Mouse (Mus musculus) right cerebral cortex, postnatal 10 days (tissue): Measurements from ENCODE around the gene Smarca2.

Experiments
- DNase-seq, 2 experiments: peaks; one replicate each; pipeline ENCODE4 v3.0.0; 2021; ENCODE audit warnings: low spot score in 2 of 2

Gene Smarca2

DNA sequence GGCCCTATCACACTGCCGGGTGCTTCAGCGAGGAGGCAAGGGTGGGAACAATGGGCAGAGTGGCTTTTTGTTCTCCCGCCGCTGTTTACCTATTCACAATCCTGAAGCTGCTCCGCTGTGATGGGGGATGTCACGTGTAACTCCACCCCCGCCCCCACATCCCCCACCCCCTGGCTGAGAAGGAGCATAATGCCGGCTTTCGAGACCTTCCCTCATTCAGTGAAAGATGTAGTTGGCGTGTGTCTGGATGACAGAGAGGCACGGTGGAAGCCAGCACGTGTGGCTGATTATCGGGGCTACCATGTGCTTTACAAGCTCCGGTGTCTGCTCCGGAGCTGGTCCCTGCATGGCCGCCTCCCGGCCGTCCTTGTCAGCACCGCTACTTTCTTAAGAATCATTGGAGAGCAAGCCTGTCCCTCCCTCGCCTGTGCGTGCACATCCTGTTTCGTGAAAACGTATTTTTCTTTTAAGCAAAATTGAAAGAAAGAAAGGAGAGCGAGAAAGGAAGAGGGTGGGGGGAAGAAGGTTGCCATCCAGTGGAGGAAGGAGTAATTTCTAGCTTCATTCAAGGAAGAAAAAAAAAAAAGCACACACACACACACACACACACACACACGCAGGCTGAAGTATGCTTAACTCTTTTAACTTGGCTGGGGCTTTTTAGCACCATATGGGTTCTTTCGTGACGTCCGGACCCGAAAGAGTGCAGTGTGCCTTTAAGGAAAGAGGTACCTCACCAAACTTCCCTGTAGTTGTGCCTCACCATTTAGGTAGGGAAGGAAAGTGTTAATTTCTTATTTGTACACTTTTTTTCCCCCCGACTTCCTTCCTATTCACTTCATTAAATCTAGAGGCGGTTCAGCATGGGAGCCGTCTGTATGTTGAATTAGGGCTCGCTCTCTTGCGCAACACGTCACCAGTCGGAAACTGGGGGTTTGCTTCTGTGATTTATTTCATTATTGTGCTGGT lies 143.0 kb downstream of the Smarca2 start:
- peak; percentile 82 to 91 for DNase-seq

DNA sequence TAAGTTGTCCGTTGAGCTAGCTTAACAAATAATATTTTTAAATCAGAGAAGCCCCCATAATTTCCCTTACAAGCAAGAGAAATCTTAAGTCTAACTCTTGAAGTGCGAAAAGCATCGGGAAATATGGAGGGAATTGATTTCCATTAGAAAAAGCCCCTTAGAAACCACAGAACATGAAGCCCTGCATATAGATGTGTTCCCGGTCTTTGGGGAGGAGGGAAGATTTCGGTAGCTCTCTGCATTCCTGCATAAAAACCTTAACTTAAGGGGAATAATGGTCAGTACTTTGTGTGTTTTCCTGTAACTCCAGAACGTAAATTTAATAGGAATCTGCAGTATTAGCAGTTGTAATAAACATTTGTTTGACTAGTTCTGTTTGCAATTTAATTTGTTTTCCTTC lies 143.8 kb downstream of the Smarca2 start:
- DNase-seq = no peak

DNA sequence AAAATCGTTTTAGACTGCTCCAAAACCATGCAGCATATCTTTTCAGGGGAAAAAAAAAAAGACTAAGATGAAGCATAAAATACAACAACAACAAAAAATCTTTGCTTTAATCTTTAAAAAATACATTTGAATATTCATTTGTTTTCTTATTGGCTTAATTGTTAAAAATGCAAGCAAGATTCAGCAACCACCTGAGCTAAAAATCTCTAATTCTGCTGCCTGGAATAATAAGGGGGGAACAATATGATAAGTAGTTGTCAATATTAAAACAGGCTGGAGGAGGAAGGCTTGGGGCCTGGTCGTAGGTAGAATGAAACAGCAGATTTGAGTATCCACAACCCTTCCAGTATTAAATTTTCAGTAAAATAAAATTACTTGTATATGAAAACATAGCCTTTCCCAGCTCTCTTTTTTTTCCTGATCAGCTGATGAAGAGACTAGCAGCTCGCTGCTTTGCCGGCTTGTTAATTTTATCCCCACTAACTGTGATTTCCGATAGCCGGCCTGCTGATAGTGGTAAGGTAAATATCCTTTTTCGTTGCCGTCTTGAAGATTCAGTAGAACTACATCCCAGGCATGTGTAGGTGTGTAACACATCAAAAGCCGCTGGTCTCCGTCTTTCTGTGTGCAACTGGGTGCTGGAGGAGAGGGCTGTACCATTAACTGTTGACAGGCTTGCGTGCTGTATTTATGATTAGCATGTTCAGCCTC lies 144.7 kb downstream of the Smarca2 start:
- DNase-seq = no peak

GRCm38 (mm10) chr19:26752611-26753163 lies 147.8 kb downstream of the Smarca2 start:
- no peak for DNase-seq

- DNase-seq = no peak
Measured at GRCm38 (mm10) chr19:26753266-26753872, 148.5 kb downstream of the Smarca2 start.

DNA sequence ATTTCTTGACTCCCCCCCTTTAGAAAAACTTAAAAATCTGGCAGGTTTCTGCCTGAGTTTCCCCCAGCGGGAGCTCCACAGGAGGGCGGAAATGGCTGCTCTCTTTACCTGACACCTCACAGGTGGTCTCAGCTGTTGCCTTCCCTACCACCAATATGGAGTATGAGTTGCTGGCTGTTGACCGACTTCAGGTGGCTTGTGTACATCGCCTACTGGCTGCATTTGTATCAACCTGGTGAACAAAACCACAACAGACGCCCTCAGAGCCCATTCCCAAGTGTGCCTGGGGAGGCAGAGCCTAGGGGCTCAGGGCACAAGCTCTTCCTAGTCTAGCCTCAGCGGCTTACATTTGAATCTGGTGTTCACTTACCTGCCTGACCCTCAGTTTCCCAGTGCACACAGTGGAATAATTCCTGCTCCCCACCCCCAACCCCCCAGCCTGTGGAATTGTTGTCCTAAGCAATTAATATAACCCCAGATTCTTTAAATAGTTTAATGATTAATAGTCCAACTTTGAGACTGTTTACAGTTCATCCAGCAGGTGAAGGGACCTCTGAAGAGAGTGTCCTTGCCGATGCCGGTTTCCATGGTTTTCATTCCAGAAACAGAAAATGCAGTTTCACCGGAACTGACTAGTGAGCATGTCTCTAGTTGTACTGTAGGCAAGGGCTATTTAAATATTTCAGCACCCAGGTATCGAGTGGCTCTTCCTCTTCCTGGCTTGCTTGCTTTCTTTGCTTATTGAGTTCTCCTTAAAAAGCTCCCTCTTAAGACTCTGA lies 149.4 kb downstream of the Smarca2 start:
- no peak for DNase-seq

- no peak for DNase-seq
Measured at GRCm38 (mm10) chr19:26755991-26756390, 151.1 kb downstream of the Smarca2 start.

GRCm38 (mm10) chr19:26756399-26756798 lies 151.5 kb downstream of the Smarca2 start:
- no peak for DNase-seq

DNA sequence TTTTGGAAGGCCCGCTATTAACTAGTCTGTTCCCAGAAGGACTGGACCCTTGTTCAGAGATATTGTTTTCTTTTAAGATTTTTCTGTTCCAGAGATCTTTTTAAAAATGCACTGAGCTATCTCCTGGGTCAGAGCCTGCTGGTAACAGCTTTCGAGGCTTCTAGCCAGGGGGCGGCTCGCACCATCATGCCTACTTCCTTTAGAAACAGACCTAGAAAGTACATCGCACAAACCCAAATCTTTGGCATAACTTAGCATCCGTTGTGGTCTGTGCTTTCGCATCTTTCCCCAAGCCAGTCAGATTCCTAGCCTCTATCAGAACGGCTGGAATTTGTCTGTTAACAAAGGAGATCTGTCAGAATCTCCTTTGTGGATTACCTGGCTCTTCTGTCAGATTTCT lies 153.3 kb downstream of the Smarca2 start:
- no peak for DNase-seq

DNA sequence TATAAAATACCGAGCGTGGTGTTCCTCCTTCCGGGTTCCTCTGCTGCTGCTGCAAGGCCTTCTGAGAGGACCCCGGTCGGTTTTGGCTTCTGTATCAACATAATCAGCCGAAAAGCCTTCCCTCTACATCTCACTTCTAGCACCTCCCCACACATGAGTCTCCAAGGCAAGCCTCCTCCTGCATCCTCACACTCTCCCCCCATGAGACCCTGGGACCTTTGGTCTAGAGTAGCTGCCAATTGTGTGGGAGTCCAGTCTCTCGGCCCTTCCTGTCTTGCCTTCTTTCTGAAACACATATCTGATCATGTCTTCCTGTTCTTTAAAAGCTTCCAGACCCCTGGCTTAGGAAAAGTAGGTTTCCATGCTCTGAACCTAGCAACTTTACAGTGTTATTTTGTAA lies 153.8 kb downstream of the Smarca2 start:
- no peak for DNase-seq

- DNase-seq = no peak
Measured at GRCm38 (mm10) chr19:26759295-26759694, 154.4 kb downstream of the Smarca2 start.

- DNase-seq = no peak
Measured at GRCm38 (mm10) chr19:26761257-26761656, 156.4 kb downstream of the Smarca2 start.

- DNase-seq = no peak
Measured at GRCm38 (mm10) chr19:26765483-26765882, 160.6 kb downstream of the Smarca2 start.

GRCm38 (mm10) chr19:26767454-26767853 lies 162.6 kb downstream of the Smarca2 start:
- no peak for DNase-seq

DNA sequence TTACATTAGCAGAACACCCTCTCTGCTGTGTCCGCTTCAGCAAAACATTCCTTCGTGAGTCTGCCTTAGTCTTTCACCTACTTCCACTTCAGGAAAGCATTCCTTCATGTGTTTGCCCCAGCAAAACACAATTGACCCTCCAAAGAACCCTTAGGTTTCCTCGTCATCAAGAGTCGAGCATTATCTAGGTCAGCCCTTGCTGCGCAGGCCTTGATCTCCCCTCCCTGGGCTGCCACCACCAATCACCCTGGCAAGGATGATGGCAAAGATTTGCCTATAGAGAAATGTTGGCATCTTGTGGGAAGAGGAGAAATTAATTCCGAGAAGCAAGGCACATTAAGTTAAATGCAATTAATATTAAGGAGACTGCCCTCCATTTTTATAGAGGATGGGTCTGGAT lies 163.1 kb downstream of the Smarca2 start:
- DNase-seq = no peak

- DNase-seq = no peak
Measured at GRCm38 (mm10) chr19:26768846-26769245, 164.0 kb downstream of the Smarca2 start.

GRCm38 (mm10) chr19:26769609-26770500 lies 165.0 kb downstream of the Smarca2 start:
- peak; percentile 61 to 81 for DNase-seq

DNA sequence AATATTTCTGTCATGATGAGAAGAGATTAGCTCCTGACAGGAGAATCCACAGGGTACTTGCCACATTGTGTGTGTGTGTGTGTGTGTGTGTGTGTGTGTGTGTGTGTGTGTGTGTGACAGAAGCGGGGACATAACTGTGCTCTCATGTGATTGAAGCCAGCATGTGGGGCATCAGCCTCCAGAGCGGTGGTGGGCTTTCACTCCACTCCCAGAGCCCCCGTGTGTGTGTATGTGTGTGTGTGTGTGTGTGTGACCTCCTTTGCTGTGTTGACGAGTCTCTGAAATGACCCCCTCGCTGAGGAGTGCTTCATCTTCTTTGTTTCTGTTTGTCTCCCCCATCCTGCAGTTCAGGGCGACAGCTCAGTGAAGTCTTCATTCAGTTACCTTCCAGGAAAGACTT lies 165.7 kb downstream of the Smarca2 start:
- DNase-seq = no peak

DNA sequence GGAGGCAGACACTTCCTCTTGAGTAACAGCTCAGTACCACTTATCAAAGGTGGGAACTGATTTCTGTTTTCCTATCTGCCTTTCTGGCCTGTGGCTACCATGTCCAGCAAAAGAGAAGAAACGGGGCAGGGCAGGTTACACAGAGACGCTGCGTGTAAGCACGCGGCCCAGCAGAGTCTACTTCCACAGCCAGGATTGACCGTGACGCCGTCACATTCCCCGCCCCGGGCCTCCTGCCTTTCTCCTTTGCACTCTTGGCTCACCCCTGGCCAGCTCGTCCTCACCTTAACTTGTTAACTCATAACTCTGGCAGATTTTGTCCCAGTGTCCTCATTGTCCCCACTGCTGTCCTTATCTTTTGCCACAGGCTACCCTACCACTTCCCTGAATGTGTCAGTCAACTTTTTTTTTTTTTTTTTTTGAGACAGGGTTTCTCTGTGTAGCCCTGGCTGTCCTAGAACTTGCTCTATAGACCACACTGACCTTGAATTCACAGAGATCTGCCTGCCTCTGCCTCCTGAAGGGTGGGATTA lies 167.3 kb downstream of the Smarca2 start:
- no peak for DNase-seq
